ENCODE assay signal across 8 mouse cellular contexts in genomic region chr12:17690564-17691281, GRCm38 (mm10). TPM values are rescaled to one million over a fixed set of nuclear protein-coding genes. Genes with fewer than 3 reads are reported as not detected.
DNase-seq lines count a peak whose midpoint lies in the region; ATAC-seq lines count a peak whose summit lies in the region.

Gene Hpcal1, plus strand, starts transcription at chr12:17690856.

- H3K4me3 ChIP-seq in hindbrain, embryonic 12.5 days, result peak within 1 kb of the TSS; percentile 73

- DNase-seq in R1 (ENCODE audit: low read depth, low spot score), result peak; percentile 84
- peak; percentile 92 to 96 for DNase-seq in cerebellum, postnatal 14 days
- peak; percentile 74 to 82 for DNase-seq in frontal cortex, postnatal 14 days (ENCODE audit: low spot score in 2 of 2)
- peak; percentile 82 to 86 for DNase-seq in layer of hippocampus, postnatal 14 days (ENCODE audit: low spot score in 2 of 2)
- peak; percentile 97 for DNase-seq in lung, postnatal 10 days
- peak; percentile 98 for DNase-seq in ovary, postnatal 14 days (ENCODE audit: low spot score)
- DNase-seq in thymus, postnatal 10 days (ENCODE audit: low spot score in 2 of 2), result peak; percentile 90 to 97

- no peaks in the 10 kb centered on the region for H3K36me3 ChIP-seq in hindbrain, embryonic 12.5 days

- H3K27ac ChIP-seq in hindbrain, embryonic 12.5 days, result peak within 1 kb of the TSS; percentile 41; the same call in 1 of the 2 replicates

- H3K9me3 ChIP-seq in hindbrain, embryonic 12.5 days (replicated peaks), result no peaks in the 10 kb centered on the region

- peak within 1 kb of the TSS; percentile 95 for H3K4me2 ChIP-seq in hindbrain, embryonic 12.5 days (replicated peaks)

- peaks cover 3% of the 10 kb centered on the region; the same call in 1 of the 2 replicates for H3K27me3 ChIP-seq in hindbrain, embryonic 12.5 days

- peak within 1 kb of the TSS; percentile 77 for H3K9ac ChIP-seq in hindbrain, embryonic 12.5 days

- H3K4me1 ChIP-seq in hindbrain, embryonic 12.5 days, result peaks cover 19% of the 10 kb centered on the region

- peak; percentile 90 for ATAC-seq in hindbrain, embryonic 12.5 days (ENCODE audit: low FRiP score)

- under 1% methylated on average over 68 of the region's 72 CpGs for WGBS in hindbrain, embryonic 12.5 days

RNA-seq across cellular contexts. Expression of gene Hpcal1, which starts in this region (rescaled TPM):
- polyA plus RNA-seq in hindbrain, embryonic 12.5 days (2016; fragmentation: Nextera tagmentation; extraction: Ambion mirVana), result 42.8 and 48.9 TPM in 2 replicates
- 10 to 100 TPM; 41.1 to 45.4 TPM for total RNA-seq in layer of hippocampus, postnatal 14 days (2021)

Comparison
In these comparisons a context has a peak if more than half of its experiments do, and no peak if none do; other contexts are left out.
1. Peak in every context shown above with its lines: DNase-seq, ATAC-seq, H3K4me3 ChIP-seq and H3K27ac ChIP-seq.